Mouse (Mus musculus) spleen, postnatal 14 days (tissue): ENCODE data around the gene Rps25.
"Not testable (repeated sequence)": the region's sequence is repeated elsewhere in the genome, so short reads cannot be mapped to it uniquely, and the experiment has no call there.

Experiments
- DNase-seq, 2 experiments: peaks; one replicate each; pipeline ENCODE4 v3.0.0; 2021 to 2022; ENCODE audit warnings: low spot score in 2 of 2

Rps25 gene

GRCm38 (mm10) chr9:44406906-44407751 is at the start of gene Rps25, which contains the start of gene Trappc4:
TSS of gene Rps25 (plus strand) at chr9:44407139.
TSS of gene Trappc4 (minus strand) at chr9:44407600.
- DNase-seq, result peak; percentile 80 to 90

DNA sequence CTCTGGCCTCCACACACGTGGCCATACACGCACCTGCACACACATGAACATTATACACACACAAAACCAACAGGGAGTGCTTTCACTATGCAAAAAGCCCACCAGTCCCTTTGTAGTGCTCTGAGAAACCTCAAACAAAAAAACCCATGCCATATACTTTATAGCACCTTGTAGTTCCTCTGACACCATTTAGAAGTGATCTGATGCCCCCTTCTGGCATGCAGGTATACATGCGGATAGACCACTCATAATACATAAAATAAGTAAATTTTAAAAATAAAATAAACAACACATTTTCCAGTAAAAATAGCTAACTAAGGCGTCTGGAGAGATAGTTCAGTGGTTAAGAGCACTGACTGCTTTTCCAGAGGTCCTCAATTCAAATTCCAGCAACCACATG is 49.7 kb upstream of the Rps25 start:
- DNase-seq, result no peak

DNA sequence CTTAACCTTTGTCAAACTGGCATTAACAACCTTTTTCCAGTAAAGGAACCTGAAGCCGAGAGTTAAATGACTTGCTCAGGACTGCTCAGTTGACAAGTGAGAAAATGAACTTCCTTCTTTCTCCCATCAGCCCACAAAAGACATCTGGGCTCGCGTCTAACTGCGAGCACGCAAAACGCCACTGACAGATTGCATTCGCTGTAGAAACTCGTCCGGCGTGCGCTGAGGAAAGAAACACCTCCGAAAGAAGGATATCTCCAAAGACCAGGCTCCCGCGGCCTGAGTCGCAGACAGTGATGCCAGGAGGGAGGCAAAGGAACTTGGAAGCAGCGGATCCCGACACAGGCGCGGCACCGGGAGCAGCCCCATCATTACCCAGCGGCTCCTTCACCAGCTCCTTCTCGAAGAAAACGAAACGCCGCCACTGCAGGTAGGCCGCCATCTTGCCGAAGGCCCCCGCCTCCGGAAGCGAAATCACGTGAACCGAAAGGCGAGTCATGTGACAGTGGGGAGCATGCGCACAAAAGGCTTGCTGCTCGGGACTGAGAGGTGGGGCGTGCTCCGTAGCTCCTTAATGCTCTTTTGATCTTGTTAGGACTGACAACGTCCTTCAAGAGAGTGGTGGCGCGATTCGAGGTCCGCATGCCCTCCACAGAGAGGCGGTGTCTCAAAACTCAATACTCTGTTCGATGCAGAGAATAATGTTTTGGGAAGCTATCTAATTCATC is 45.6 kb upstream of the Rps25 start, which contains the start of gene Vps11:
TSS of gene Vps11 (minus strand) at position 481 of the 728 bp plus-strand sequence.
- DNase-seq, result peak; percentile 93 to 94

- DNase-seq, result not testable (repeated sequence)
Observed at GRCm38 (mm10) chr9:44361931-44362330, 45.0 kb upstream of the Rps25 start.

DNA sequence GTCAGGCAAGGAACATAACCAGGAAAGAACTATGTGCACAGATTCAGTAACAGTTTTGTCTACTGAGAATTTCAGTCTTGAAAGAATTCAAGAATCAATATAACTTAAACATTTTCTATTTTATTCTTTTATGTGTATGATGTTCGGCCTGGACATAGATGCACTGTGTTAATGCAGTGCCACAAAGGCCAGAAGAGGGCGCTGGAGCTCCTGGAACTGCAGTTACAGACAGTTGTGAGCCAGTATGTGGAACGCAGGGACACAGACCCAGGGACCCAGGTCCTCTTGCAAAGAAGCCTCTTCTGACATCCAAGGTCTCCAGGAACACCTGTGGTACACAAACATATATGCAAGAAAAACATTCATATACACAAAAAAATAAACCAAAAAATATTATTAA is 42.5 kb upstream of the Rps25 start:
- peak in 1 of 2 experiments; percentile 33 for DNase-seq

- no peak for DNase-seq
Observed at GRCm38 (mm10) chr9:44373386-44373785, 33.6 kb upstream of the Rps25 start.

GRCm38 (mm10) chr9:44376141-44376540 is 30.8 kb upstream of the Rps25 start:
- no peak for DNase-seq

GRCm38 (mm10) chr9:44377335-44377734 is 29.6 kb upstream of the Rps25 start:
- not testable (repeated sequence) for DNase-seq

DNA sequence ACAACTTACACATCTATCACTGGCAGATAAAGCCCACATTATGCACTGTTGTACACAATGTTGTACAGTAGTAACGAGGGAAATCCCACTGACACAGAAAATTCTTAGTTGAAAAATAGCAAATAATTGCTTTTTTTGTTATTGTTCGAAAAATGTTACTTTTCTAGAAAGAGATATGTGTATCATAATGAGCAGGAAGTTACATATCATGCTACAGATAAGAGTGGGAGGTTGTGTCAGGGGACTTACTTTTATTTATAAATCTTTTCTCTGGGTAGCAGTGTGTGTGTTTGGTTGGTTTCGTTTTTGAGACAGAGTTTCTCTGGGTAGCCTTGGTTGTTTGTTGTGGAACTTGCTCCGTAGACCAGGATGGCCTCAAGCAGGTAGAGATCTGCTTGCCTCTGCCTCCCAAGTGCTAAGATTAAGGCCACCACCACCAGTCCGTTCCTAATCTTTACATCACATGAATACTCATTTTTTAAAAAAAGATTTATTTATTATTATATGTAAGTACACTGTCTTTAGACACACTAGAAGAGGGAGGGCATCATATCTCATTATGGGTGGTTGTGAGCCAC is 28.7 kb upstream of the Rps25 start:
- DNase-seq, result no peak

GRCm38 (mm10) chr9:44379054-44379834 is 27.7 kb upstream of the Rps25 start, which contains the start of gene Hyou1:
TSS of gene Hyou1 (plus strand) at chr9:44379490.
- DNase-seq, result peak; percentile 99 to 100

DNA sequence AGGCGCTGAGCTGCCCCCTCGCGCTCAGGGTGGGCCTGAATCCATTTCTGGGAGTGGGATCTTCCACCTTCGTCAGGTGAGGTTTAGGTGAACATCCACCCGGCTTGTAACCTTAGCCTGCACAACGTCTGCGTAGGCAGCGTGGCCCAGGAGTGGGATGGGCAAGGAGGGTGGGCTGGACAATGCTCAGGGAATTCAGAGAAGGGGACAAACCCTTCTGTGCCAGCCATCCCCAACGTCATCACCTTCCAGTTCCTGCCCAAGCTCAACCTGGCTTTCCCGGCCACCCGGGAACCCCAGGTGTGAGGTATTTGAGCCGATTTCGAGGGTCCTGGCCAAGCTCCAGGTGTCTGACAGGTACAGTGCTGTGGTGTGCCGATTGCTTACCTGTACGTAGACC is 27.1 kb upstream of the Rps25 start:
- no peak for DNase-seq

DNA sequence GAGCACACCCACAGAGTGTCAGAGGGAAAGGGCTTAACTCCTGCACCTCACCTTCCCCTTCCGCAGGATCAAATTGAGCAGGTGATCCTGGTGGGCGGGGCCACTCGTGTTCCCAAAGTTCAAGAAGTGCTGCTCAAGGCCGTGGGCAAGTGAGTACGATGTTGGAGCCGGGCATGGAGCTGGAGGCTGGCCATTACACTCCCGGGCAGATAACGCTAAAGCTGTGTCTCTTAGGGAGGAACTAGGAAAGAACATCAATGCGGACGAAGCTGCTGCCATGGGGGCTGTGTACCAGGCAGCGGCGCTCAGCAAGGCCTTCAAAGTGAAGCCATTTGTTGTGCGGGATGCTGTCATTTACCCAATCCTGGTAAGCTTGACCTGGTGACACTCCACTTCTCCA is 22.3 kb upstream of the Rps25 start:
- DNase-seq, result no peak

DNA sequence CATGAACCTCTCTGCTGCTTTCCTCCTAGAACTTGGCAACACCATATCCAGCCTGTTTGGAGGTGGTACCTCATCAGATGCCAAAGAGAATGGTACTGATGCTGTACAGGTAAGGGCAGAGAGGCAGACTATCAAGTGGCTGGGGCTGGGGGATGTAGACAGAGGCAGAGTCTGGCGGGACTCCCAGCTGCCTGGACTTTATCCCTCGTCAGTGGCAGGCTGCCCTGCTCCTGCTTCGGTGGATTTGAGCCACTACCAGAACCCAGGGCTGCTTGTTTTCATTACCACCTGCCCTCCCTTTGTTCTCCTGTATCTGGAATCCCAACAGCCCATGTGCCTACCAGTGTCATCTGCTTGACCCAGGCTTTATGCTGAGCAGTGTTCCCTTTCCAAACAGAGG is 19.7 kb upstream of the Rps25 start:
- no peak for DNase-seq

DNA sequence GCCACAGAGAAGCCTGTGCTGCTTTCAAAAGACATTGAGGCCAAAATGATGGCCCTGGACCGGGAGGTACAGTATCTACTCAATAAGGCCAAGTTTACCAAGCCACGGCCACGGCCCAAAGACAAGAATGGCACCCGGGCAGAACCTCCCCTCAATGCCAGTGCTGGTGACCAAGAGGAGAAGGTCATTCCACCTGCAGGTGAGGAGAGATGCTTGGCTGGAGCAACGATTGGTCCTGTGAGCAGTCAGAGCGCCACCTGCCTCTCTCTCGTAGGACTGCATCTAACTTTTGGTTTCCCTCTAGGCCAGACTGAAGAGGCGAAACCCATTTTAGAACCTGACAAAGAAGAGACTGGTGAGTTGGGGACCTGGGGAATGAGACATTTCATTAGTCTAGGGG is 17.7 kb upstream of the Rps25 start:
- DNase-seq, result peak in 1 of 2 experiments; percentile 55

GRCm38 (mm10) chr9:44391466-44391865 is 15.5 kb upstream of the Rps25 start:
- DNase-seq, result peak; percentile 55 to 74

GRCm38 (mm10) chr9:44396684-44397411 is 10.1 kb upstream of the Rps25 start, which contains the start of gene Slc37a4:
TSS of gene Slc37a4 (plus strand) at chr9:44396852.
- DNase-seq, result peak; percentile 87 to 88

- DNase-seq, result no peak
Observed at GRCm38 (mm10) chr9:44398087-44398486, 8.9 kb upstream of the Rps25 start.

GRCm38 (mm10) chr9:44398551-44398950 is 8.4 kb upstream of the Rps25 start:
- no peak for DNase-seq

GRCm38 (mm10) chr9:44399114-44399794 is 7.7 kb upstream of the Rps25 start:
- no peak for DNase-seq

DNA sequence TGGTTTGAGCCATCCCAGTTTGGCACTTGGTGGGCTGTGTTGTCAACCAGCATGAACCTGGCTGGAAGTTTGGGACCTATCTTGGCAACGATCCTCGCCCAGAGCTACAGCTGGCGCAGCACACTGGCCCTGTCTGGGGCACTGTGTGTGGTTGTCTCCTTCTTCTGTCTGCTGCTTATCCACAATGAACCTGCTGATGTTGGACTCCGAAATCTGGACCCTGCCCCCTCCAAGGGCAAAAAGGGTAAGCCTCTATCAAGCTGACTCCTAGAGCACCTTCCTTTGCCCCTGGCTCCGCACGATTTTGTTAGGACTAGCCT is 7.2 kb upstream of the Rps25 start:
- DNase-seq, result no peak
